Mouse (Mus musculus): ENCODE results near the gene Arhgef26. TPM values are rescaled to one million over a fixed set of nuclear protein-coding genes. Genes with fewer than 3 reads are reported as not detected.

The Arhgef26 gene
- not detected in 4 replicates for total RNA-seq (2023)

GRCm38 (mm10) chr3:62338044-62338443 lies at the start of gene Arhgef26:
Arhgef26 (plus strand) TSS chr3:62338344.

DNA sequence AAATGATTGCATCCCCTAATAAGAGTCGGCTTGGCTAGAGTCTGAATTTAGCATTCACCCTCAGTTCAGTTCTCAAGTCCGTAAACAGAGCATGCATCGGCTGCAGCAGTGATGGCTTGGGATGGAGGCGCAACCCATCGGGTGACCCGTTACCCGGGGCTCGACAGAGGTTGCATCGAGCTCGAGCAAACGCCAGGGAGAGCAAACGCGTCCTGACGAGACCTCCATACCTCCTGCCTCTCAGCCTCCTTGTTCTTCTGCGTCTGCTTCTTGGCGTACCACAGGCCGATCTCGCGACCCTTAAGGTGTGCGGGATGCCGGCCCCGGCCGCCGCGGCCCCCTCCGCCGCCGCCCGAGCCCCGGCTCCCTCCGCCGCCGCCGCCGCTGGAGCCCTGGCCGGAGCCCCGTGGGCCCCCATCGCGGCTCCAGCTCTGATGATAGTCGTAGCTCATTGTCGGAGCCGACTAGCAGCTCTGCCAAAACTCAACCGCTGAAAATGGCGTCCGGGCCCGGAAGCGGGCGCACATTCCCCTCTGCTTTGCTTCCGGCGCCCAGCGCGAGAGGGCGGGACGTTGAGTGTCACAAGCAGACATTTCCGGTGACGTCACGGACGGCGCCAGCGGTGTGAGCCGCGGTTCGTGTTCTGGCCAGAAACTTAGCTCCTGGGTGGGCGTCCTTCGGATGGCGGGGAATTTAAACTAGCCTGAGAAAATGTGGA lies 168.5 kb downstream of the Arhgef26 start, which contains the start of gene Dhx36:
Gene Dhx36, minus strand, starts transcription at position 517 of the 718 bp plus-strand sequence.

Other genes starting within 250 kb of the Arhgef26 start
- 60.7 to 67.3 TPM (median 62.6 TPM) in 4 replicates for gene Dhx36, start 168.7 kb downstream of the Arhgef26 start, total RNA-seq (2023)